Mouse (Mus musculus) stomach, postnatal 0 days (tissue): ENCODE results near the gene Pabpn1l.

Source experiments
- CTCF ChIP-seq: IDR thresholded peaks from 2 replicates; pipeline ENCODE4 v1.5.1; 2016; ENCODE audit warnings: antibody characterized with exemption, low read depth, mild to moderate bottlenecking, moderate library complexity
- EP300 ChIP-seq: optimal IDR thresholded peaks from 2 replicates; pipeline ENCODE3; 2016; ENCODE audit warnings: antibody characterized with exemption

DNA sequence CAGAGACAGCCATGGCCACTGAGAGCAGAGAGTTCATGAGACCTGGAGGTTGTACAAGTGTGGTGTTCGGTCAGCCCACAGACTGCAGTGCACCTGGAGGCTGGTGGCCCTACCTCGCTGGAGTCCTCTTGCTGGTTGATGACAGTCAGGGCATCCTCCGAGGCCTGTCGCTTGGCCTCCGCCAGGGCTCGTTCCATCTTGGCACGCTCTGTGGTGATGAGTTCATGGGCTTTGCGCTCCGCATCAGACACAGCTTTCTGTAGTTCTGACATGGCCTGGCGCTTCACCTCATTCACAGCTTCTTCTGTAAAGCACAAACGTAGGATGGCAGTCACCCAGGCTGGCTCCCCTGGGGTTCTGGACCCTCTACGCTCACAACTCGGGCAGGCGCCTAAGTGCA is 10.7 kb upstream of the Pabpn1l start:
- TF ChIP-seq CTCF (no peak), EP300 (no peak)
